Mouse (Mus musculus) lung, adult 2 months (tissue): ENCODE measurements around the gene Dok1. TPM values are rescaled to one million over a fixed set of nuclear protein-coding genes. Genes with fewer than 3 reads are reported as not detected.

ENCODE experiments used
- DNase-seq: peaks from one replicate; pipeline ENCODE4 v3.0.0; 2022
- H3K4me1 ChIP-seq: fragments of 200-500 bp; 2 replicates; pipeline ENCODE4 v1.6.1; 2011; ENCODE audit warnings: low read length; ENCODE audit not compliant: control insufficient read depth, insufficient read depth
- H3K4me3 ChIP-seq: fragments of 200-500 bp; replicated peaks from 2 replicates; pipeline ENCODE3; 2011; ENCODE audit warnings: low read depth, mild to moderate bottlenecking, control low read depth, low read length; ENCODE audit errors: extremely low read depth
- CTCF ChIP-seq: fragments of 200-500 bp; IDR thresholded peaks from 2 replicates; pipeline ENCODE4 v1.5.1; 2011; ENCODE audit warnings: mild to moderate bottlenecking, low read length, control low read depth; ENCODE audit not compliant: insufficient read depth
- POLR2A ChIP-seq: fragments of 200-500 bp; IDR thresholded peaks from 2 replicates; pipeline ENCODE4 v1.6.1; 2011; ENCODE audit warnings: low read depth, mild to moderate bottlenecking, control low read depth, low read length, borderline replicate concordance; ENCODE audit errors: extremely low read depth
- WGBS: fragments of 180-500 bp; shearing (Covaris S2); methylation state at CpG from one replicate; pipeline ENCODE4 v1.1.7; 2018; 5-methylcytosine and 5-hydroxymethylcytosine counted together
- polyA plus RNA-seq: library from polyadenylated mRNA; depleted of rRNA; stranded (reverse); fragments of >200 nt; gene quantifications from 2 replicates; pipeline ENCODE4 v1.2.3, GENCODE M21; 2012

The Dok1 gene
- polyA plus RNA-seq, 1 experiment: 15.1 TPM

DNA sequence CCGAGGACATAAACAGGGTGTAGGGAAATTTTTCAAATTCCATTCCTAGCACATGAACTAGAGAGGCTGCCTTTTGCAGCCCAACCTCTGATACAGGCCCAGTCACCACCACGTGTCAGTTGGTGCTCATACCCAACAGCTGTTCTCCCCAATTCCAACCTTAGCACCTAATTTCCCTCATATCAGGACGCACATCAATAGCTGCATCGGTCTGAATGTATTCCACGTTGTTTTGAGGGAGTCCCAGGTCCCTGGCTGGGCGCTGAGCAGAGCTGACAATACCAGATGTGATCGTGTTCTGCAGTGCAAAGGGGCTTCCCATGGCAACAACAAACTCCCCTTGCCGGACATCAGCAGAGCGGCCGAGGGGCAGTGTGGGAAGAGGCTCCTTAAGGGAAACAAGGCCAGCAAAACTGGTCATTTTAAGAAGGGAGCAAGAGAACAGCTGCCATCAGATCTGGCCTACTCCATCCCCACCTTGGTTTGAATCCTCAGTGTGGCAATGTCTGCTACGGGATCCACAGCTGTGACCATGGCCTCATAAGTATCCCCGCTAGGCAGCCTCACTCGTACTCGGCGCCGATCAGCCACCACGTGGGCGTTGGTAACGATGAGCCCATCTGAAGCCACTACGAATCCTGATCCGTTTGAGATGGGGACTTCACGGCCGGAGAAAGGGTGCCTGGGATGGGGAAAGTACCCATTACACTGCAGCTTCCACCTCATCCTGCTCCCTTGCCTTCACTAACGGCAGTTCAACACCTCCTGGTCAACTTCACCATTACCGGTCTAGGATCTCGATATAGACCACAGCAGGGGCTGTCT lies 20.1 kb upstream of the Dok1 start:
- peak overlapping the region; percentile 73 for H3K4me3 ChIP-seq
- WGBS: 4% methylated on average over 26 of the region's 26 CpGs

DNA sequence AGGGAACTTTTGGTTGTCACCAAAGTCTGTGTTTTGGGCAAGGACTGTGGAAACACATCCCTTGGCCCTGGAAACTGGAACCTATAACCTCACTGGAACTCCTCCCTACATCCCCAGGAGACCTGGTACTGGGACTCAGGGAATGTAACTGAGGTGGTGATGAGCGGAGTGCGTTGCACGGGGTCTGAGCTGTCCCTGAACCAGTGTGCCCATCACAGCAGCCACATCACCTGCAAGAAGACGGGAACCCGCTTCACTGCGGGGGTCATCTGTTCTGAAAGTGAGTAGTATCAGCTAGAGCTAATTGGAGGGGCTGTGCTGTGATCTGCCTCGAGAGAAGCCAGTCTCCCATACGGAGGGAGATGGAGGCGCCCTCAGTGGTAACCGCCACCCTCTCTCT lies 16.1 kb upstream of the Dok1 start:
- DNase-seq: no peak
- 77% methylated on average over 10 of the region's 10 CpGs for WGBS
- no peak overlapping the region for H3K4me3 ChIP-seq
- H3K4me1 ChIP-seq: peaks cover 7% of the 10 kb centered on the region
- TF ChIP-seq CTCF: no peak

More for the DNA sequence above, 20.1 kb upstream of the Dok1 start:
- peak; percentile 21 for DNase-seq
- TF ChIP-seq CTCF (no peak), POLR2A (no peak)
- H3K4me1 ChIP-seq: peaks cover 12% of the 10 kb centered on the region

DNA sequence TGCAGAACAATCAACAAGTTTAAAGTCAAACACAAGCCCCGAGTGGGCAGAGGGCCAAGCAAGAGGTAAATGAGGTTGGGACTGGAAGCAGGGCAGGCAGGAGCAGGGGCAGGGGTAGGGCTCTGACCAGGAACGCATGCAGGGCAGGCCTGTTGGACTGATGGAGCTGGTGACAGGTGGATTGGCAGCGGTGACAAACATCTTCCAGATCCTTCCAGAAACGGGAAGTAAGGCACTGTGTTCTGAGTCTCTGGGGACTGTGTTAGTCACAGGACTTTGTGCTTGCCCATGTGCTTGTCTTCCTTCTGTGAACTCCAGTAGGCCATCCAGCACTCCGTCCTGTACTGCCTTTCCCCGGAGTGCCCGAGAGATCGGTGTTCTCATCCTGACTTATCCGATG lies 11.5 kb upstream of the Dok1 start:
- no peak for TF ChIP-seq POLR2A
- TF ChIP-seq CTCF: no peak
- H3K4me3 ChIP-seq: no peak overlapping the region
- H3K4me1 ChIP-seq: no peaks in the 10 kb centered on the region
- no peak for DNase-seq
- WGBS: 62% methylated on average over 9 of the region's 9 CpGs

DNA sequence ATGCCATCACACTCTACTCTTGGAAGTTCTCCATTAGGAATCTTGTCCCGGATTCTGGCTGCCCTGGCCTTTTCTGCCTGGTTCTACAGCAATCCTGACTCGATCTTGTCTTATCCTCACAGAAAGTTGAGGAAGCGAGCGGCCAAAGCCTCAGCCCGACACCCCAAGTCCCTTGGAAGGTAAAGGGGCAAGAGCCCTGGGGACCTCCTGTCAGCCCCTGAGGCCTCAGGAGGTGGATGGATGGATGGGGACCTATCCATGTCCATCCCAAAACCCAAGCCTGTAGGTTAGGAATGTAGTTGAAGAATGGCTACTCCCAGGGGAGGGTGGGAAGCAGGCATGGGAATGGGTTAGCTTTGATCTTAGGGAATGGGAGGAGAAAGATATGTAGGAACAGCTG lies 10.7 kb upstream of the Dok1 start:
- H3K4me3 ChIP-seq: no peak overlapping the region
- no peak for TF ChIP-seq POLR2A
- no peak for TF ChIP-seq CTCF
- WGBS: 89% methylated on average over 5 of the region's 5 CpGs
- H3K4me1 ChIP-seq: no peaks in the 10 kb centered on the region
- DNase-seq: no peak

DNA sequence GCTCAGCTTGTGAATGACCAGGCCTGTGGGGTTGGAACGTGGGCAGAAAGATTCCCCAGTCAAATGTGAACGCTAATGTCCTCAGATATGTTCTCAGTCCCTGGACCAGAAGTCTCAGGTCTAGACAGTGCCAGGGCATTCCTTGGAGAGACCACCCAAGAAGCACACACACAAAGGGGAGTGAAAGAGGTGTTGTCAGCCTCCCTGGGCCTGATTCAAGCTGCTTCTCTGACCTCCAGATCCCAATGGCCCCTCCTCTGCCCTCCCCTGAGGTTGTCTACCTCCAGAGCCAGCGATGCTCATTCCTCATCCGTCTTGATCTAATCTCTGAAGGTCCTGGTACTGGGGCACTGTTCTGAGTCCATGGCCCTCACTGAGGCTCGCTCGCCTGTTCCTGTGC lies 10.3 kb upstream of the Dok1 start:
- DNase-seq: no peak
- no peak for TF ChIP-seq CTCF
- no peak for TF ChIP-seq POLR2A
- 57% methylated on average over 6 of the region's 6 CpGs for WGBS
- Histone ChIP-seq H3K4me3 (no peak overlapping the region), H3K4me1 (no peaks in the 10 kb centered on the region)

DNA sequence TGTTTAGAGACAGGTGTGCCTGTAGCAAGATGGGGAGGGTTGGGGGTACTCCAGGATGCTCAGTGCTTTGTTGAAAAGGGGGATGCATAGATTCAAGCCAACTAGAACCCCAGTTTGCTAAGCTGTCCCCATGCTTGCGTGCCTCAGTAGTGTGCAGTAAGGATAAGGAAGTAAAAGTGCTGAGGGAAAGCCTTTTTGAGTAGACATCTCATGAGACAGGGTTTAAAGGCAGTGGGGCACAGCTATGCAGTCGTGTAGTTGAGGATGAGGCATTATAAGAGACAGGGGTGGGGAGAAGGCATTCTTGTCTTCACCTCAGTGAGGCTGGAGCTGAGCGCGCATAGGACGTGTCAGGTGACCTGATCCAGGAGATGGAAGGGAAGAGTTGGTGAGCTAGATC lies 7.3 kb upstream of the Dok1 start:
- WGBS: 80% methylated on average over 5 of the region's 5 CpGs
- DNase-seq: no peak

DNA sequence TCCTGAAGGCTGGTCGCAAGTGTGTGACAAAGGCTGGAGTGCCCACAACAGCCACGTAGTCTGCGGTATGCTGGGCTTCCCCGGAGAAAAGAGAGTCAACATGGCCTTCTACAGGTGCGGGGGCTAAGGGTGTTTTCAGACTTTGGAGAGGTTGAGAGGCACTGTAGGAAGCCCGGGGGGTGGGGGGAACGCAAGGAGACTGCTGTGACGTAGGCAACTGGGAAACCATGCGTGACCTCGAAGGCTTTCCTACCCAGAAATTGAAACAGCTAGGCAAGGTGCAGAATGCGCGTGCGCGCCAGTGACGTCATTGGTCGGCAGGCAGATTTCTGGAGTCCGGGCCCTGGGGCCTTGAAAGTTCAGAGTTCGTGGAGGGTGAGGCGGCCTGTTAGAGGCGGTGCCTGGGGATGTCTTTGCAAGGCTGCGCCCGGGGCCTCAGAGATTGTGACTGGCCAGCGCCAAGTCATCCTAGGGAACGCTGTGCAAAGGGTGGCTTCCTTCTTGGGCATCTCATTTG lies 5.3 kb upstream of the Dok1 start:
- peak; percentile 98 for DNase-seq
- whole genome bisulfite sequencing: 21% methylated on average over 24 of the region's 24 CpGs
- Histone ChIP-seq H3K4me3 (peak overlapping the region; percentile 34), H3K4me1 (peaks cover 4% of the 10 kb centered on the region; the same call in 1 of the 2 replicates)
- TF ChIP-seq CTCF (no peak), POLR2A (0 out of 2 replicates have a peak, but pooled peaks have one; percentile 44)

More for the DNA sequence above, 7.3 kb upstream of the Dok1 start:
- TF ChIP-seq POLR2A: no peak
- no peak for TF ChIP-seq CTCF
- no peak overlapping the region for H3K4me3 ChIP-seq
- H3K4me1 ChIP-seq: peaks cover 4% of the 10 kb centered on the region; the same call in 1 of the 2 replicates

DNA sequence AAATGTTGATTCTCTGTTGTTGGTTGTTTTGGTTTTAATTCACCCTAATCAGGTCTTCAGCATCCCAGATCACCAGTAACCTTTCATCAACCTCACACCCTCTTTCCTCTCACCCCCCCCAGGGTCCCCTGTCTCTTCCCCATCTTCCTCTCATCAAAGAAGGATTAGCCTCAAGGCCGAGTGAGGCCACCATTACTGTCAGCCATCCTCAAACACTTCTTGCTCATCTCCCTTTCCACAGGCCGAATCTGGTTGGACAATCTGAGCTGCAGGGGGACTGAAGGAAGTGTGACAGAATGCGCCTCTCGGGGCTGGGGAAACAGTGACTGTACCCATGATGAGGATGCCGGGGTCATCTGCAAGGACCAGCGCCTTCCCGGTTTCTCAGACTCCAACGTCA lies 3.9 kb upstream of the Dok1 start:
- TF ChIP-seq POLR2A (no peak), CTCF (no peak)
- WGBS: 71% methylated on average over 8 of the region's 8 CpGs
- DNase-seq: no peak
- Histone ChIP-seq H3K4me3 (no peak overlapping the region), H3K4me1 (peaks cover 4% of the 10 kb centered on the region; the same call in 1 of the 2 replicates)

DNA sequence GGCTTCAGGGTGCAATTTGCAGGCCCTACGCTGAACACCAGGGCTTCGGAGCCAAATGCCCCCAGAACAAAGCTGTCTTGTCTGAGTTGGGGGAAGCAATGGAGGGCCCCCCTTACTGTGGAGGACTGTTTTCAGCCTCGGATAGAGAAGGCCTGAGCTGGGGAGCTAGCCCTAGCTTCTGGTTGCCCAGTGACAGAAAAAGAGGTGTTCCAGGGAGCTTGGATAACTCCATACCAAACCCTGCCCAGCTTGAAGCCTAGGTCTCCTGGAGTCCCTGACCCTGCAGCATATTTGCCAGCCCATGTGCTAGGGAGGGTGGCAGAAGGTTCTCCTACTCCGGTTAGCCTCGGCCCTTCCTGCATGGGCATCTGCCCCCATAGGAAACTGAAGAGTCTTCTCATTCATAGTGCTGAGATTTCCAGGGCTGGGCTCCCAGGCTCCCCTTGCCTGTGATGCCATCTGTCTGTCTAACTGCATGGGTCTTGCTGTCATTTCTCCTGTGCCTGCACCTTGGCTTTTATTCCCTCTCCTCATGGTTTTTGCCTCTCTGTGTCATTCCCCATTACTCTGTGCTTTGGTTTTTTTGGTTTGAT lies 1.3 kb upstream of the Dok1 start:
- 49% methylated on average over 5 of the region's 5 CpGs for WGBS
- TF ChIP-seq POLR2A: no peak
- TF ChIP-seq CTCF: no peak
- Histone ChIP-seq H3K4me1 (peaks cover 4% of the 10 kb centered on the region; the same call in 1 of the 2 replicates), H3K4me3 (peak overlapping the region; percentile 13)
- DNase-seq: no peak
